Mouse (Mus musculus) intestine, embryonic 14.5 days (tissue): ENCODE results near the gene Slc35c1. TPM values are rescaled to one million over a fixed set of nuclear protein-coding genes. Genes with fewer than 3 reads are reported as not detected.

ENCODE experiments used
- ATAC-seq: fragments of 200-750 bp; cut with Nextera tagmentation; replicated peaks from 2 replicates; pipeline ENCODE4 v1.8.0; 2017; ENCODE audit warnings: low read depth, moderate number of reproducible peaks, moderate TSS enrichment, moderate library complexity; ENCODE audit not compliant: low FRiP score, low TSS enrichment
- DNase-seq: peaks from one replicate; pipeline ENCODE4 v3.0.0-alpha.2; 2018; ENCODE audit warnings: low spot score
- H3K27ac ChIP-seq: fragments of 300-500 bp; sonication (generic); 2 replicates; pipeline ENCODE4 v1.5.1; 2014; ENCODE audit warnings: low read depth, mild to moderate bottlenecking, control low read depth
- H3K27me3 ChIP-seq: fragments of 300-500 bp; sonication (generic); replicated peaks from 2 replicates; pipeline ENCODE4 v1.6.1; 2014; ENCODE audit warnings: low read length, control low read depth; ENCODE audit not compliant: control insufficient read depth, insufficient read depth
- H3K36me3 ChIP-seq: fragments of 300-500 bp; sonication (generic); 2 replicates; pipeline ENCODE4 v1.6.1; 2014; ENCODE audit warnings: low read length, control low read depth; ENCODE audit not compliant: control insufficient read depth, insufficient read depth
- H3K4me1 ChIP-seq: fragments of 300-500 bp; sonication (generic); replicated peaks from 2 replicates; pipeline ENCODE4 v1.6.1; 2014; ENCODE audit warnings: low read length, control low read depth, mixed read lengths; ENCODE audit not compliant: control insufficient read depth, insufficient read depth
- H3K4me2 ChIP-seq: fragments of 300-500 bp; sonication (generic); 2 replicates; pipeline ENCODE4 v1.6.1; 2014; ENCODE audit warnings: low read length
- H3K4me3 ChIP-seq: fragments of 300-500 bp; sonication (generic); 2 replicates; pipeline ENCODE4 v1.5.1; 2014; ENCODE audit warnings: low read depth, low read length, control low read depth, mixed read lengths
- H3K9ac ChIP-seq: fragments of 300-500 bp; sonication (generic); 2 replicates; pipeline ENCODE4 v1.6.1; 2014; ENCODE audit warnings: mild to moderate bottlenecking, low read length
- H3K9me3 ChIP-seq: fragments of 300-500 bp; sonication (generic); 2 replicates; pipeline ENCODE4 v1.6.1; 2016; ENCODE audit warnings: low read length, control low read depth; ENCODE audit not compliant: control insufficient read depth
- WGBS: fragments of 180-500 bp; shearing (Covaris S2); extraction: QIAGEN DNeasy Blood & Tissue Kit; methylation state at CpG from one replicate; pipeline ENCODE4 v1.1.7; 2014; 5-methylcytosine and 5-hydroxymethylcytosine counted together
- polyA plus RNA-seq: library from polyadenylated mRNA; unstranded; fragments of >200 nt; fragmentation: Nextera tagmentation; extraction: Ambion mirVana; gene quantifications from 2 replicates; pipeline ENCODE4 v1.2.1, GENCODE M21; 2014

Gene Slc35c1
- polyA plus RNA-seq, 1 experiment from 2014 or later, result 30.2 TPM

DNA sequence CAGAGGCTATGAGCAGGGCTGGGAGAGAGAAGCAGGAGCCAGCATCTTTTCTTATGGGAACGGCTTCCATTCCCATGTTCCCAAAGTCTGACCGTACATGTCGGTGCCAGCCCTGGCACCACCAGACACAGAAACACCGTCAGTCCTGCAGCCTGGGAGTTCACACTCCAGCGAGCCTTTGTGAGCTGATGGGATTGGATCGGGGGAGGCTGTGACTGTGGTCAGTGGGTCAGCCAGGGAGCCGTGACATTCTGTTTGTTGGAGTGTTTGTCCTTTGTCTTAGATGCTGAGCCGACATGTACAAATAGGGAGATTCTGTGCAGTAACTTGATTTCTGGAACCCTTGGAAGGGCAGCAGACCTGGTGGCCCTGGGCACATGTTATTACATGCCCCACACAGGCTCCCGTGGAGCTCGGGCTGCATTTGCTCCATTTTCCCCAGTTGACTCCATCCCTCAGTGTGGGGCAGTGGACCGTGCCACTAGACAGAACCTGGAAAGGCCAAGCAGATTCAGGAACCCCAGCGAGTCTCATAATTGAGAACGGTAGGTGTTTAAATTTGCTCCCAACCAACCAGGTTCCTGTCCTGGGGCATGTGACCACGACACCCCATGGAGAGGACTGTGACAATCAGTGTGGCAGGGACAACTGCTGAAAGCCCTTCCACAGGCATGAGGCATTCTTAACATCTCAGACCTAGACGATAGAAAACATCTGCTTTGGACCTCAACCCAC, 33.5 kb upstream of the Slc35c1 start:
- peak; percentile 41 for DNase-seq
- no peak overlapping the region for H3K9ac ChIP-seq
- no peak for ATAC-seq
- WGBS, result 79% methylated on average over 15 of the region's 15 CpGs
- no peaks in the 10 kb centered on the region for H3K9me3 ChIP-seq
- H3K27ac ChIP-seq, result no peak overlapping the region
- H3K36me3 ChIP-seq, result no peaks in the 10 kb centered on the region
- 0 out of 2 replicates have a peak, but pooled peaks cover 3% of the 10 kb centered on the region for H3K27me3 ChIP-seq
- H3K4me3 ChIP-seq, result no peak overlapping the region
- peaks cover 10% of the 10 kb centered on the region for H3K4me1 ChIP-seq
- no peak overlapping the region for H3K4me2 ChIP-seq

DNA sequence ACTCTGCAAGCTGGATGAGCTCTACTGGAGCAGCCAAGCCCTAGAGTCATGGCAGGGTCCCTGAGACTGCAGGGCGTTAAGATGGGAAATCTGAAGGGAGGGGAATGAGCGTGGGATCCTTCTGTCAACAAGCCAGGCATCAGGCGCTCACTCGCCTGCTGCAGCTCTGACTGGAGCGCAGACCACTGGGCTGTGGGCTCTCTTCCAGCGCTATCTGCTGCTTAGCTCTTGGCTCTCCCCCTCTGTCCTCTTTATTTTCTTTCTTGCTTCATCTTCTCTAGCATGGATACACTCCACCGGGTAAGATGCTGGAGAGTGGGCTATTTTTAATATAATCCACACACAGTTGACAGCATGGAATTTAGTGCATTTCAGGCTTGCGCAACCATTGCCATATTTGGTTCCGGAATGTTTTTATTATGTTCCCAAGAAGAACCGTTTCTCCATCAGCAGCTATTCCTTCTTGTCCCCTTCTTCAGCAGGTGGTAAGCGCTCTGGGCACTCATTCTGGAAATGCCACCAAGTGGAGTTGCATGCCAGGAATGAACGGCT, 31.7 kb upstream of the Slc35c1 start:
- H3K9ac ChIP-seq, result no peak overlapping the region
- 0 out of 2 replicates have a peak overlapping the region, but pooled peaks have one; percentile 27 for H3K27ac ChIP-seq
- H3K4me2 ChIP-seq, result no peak overlapping the region
- whole genome bisulfite sequencing, result 28% methylated on average over 12 of the region's 12 CpGs
- ATAC-seq, result 0 out of 2 replicates have a peak, but pooled peaks have one; percentile 23
- H3K27me3 ChIP-seq, result 0 out of 2 replicates have a peak, but pooled peaks cover 9% of the 10 kb centered on the region
- peak; percentile 52 for DNase-seq
- H3K4me1 ChIP-seq, result peaks cover 10% of the 10 kb centered on the region
- H3K4me3 ChIP-seq, result no peak overlapping the region
- H3K36me3 ChIP-seq, result no peaks in the 10 kb centered on the region
- H3K9me3 ChIP-seq, result no peaks in the 10 kb centered on the region

DNA sequence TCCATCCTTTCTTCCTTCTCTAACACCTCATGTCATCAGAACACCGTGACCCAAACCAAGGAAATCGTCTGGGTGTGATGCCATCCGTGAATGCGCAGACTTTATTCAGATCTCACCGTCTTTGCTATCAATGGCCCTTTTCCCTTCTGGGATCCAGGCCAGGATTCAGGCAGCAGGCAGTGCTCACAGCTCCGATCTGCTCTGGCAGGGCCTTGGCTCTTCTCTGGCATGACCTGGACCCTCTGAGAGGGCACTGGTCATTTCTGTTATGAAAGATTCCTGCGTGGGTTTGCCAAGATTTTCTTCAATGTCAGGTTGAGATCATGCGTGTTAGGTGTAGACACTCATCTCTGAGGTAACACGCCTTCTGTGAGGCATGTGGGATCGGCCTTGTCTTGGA, 30.2 kb upstream of the Slc35c1 start:
- no peak for DNase-seq
- 89% methylated on average over 10 of the region's 10 CpGs for WGBS
- Histone ChIP-seq H3K36me3 (no peaks in the 10 kb centered on the region), H3K4me1 (peaks cover 5% of the 10 kb centered on the region), H3K9me3 (no peaks in the 10 kb centered on the region), H3K9ac (no peak overlapping the region), H3K4me2 (no peak overlapping the region), H3K27me3 (peaks cover 15% of the 10 kb centered on the region), H3K27ac (no peak overlapping the region), H3K4me3 (no peak overlapping the region)
- ATAC-seq, result no peak

DNA sequence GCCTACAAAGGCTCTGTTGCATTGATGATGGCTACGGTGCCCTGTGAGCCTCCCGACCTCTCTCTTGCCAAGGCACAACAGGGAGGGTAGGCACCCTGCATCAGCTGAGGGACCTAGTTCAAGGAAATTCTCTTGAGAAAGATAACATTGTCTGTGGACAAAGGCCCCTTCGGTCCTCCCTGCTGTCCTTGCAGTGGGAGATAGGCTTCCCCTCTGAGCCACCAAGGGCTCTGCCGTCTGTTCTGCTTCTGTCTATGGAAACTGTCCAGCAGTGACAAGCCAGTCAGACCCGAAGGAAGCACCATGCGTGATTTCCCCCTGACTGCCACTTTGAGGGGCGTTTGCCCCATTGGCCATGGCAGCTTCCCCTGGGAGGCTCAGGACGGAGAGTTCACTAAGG, 27.5 kb upstream of the Slc35c1 start:
- Histone ChIP-seq H3K27ac (no peak overlapping the region), H3K36me3 (no peaks in the 10 kb centered on the region), H3K9me3 (no peaks in the 10 kb centered on the region), H3K9ac (no peak overlapping the region), H3K4me3 (no peak overlapping the region), H3K4me1 (peaks cover 11% of the 10 kb centered on the region), H3K27me3 (peaks cover 41% of the 10 kb centered on the region), H3K4me2 (no peak overlapping the region)
- ATAC-seq (no peak), DNase-seq (no peak)
- 70% methylated on average over 8 of the region's 8 CpGs for WGBS

DNA sequence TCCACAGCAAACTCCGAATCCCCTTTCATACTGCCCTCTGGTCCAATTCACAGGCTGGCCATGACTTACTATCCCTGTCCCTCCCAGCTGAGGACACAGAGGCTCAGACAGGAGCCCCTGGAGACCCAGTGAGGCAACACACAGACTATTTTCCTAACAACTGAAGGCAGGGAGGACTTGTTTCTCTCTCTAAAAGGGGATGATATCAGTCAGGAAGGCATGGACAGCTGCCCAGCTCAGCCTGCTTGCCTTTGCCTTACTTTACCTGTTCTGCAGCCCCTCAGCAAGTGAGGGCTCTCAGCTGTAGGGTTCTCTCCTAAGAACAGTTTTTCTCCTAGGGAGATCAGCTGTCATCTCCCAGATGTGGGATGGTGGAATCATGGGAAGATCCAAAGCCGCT, 26.6 kb upstream of the Slc35c1 start:
- ATAC-seq, result no peak
- WGBS, result 58% methylated on average over 2 of the region's 2 CpGs

DNA sequence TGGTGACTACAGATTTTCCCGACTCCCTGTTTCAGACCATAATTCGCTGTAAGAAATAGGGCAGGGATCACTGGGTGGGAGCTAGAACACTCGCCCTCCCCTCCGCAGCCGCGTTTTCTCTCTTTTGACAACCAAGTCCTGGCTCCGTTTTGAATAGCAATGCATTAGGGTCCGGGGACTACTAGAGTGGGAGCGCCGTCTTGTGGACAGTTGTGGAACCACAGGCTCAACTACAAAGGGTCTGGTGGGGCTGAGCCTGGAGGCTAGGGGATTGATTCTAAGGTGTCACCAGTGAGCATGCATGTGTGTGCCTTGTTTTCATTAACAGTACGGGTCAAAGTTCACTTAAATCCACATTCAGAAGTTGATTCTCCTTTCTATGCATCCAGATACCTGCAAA, 26.1 kb upstream of the Slc35c1 start:
- Histone ChIP-seq H3K9ac (no peak overlapping the region), H3K9me3 (no peaks in the 10 kb centered on the region), H3K27ac (no peak overlapping the region), H3K4me1 (peaks cover 15% of the 10 kb centered on the region), H3K4me3 (no peak overlapping the region), H3K27me3 (peaks cover 41% of the 10 kb centered on the region), H3K36me3 (no peaks in the 10 kb centered on the region), H3K4me2 (peak overlapping the region; percentile 32)
- 2% methylated on average over 11 of the region's 11 CpGs for WGBS
- 0 out of 2 replicates have a peak, but pooled peaks have one; percentile 40 for ATAC-seq
- DNase-seq, result peak; percentile 94

More for the DNA sequence above, 26.6 kb upstream of the Slc35c1 start:
- Histone ChIP-seq H3K9ac (no peak overlapping the region), H3K9me3 (no peaks in the 10 kb centered on the region), H3K27me3 (peaks cover 41% of the 10 kb centered on the region), H3K4me1 (peaks cover 18% of the 10 kb centered on the region), H3K4me3 (no peak overlapping the region), H3K27ac (no peak overlapping the region), H3K4me2 (no peak overlapping the region), H3K36me3 (no peaks in the 10 kb centered on the region)
- DNase-seq, result peak; percentile 48

DNA sequence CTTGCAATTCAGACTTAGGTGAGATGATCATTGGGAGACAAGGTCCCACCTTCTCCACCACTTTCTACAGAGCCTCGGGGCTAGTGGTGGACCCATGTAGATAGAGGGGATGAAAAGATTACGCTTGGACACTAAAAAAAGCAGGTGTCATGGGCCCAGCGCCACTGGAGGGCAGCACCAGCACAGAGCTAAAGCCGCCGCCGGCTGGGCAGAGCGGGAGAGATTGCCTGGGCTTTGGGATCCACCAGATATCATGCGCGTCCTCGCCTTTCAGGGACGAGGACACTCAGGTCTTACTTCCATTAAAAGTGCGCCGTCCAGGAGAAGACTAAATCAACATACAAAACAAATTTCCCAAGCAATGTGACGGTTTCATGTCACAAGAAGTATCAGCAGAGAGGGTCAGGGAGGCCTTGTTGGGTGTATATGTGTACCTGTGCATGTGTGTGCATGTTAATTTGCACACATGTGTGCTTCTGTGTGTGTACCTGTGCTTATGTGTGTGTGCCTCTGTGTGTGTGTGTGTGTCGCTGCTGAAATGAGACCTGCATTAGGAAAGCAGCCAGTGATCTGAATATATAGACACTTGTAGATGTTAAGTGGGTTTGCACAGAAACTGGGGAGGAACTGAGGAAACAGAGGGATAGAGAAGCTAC, 25.4 kb upstream of the Slc35c1 start:
- peaks cover 13% of the 10 kb centered on the region; the same call in 1 of the 2 replicates for H3K4me1 ChIP-seq
- H3K36me3 ChIP-seq, result no peaks in the 10 kb centered on the region
- peak overlapping the region; percentile 32 for H3K4me2 ChIP-seq
- H3K9ac ChIP-seq, result no peak overlapping the region
- no peak overlapping the region for H3K27ac ChIP-seq
- peak; percentile 82 for DNase-seq
- no peak overlapping the region for H3K4me3 ChIP-seq
- peaks cover 41% of the 10 kb centered on the region for H3K27me3 ChIP-seq
- H3K9me3 ChIP-seq, result no peaks in the 10 kb centered on the region
- WGBS, result 6% methylated on average over 15 of the region's 15 CpGs
- ATAC-seq, result peak; percentile 44

DNA sequence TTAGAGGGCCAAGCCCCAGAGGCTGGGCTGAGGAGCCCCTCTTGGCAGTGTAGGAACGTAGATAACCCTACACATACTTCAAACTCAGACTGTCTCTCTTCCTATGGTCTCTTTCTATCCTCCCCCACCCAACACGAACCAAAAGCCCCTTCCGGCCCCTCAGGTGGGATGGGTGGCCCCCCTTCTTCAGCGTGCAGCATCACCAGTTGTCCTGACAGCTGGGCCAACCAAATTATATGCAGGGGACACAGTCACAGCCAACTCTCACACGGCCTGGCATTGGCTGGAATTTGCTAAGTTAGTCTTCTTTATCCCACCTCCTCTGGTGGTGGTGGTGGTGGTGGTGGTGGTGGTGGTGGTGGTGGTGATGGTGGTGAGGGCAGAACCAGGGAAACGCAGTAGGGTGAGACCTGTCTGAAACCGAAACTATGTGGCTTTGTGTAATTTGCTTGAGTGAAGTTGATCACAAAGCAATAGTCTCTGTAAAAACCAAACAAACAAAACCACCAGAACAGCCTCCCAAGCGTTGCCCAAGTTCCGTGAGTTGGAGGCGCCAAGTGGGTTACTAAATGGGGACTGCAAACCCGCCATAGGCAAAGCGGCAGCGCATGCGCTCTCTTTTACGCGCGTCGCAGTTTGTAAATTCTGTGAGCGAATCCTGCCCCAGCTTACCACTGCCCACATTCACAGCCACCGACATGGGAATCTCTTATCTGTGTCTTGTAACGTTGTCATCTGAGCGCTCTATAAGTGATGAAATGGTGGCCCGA, 24.1 kb upstream of the Slc35c1 start:
- H3K27ac ChIP-seq, result no peak overlapping the region
- peaks cover 41% of the 10 kb centered on the region for H3K27me3 ChIP-seq
- H3K9me3 ChIP-seq, result no peaks in the 10 kb centered on the region
- peak overlapping the region; percentile 42 for H3K4me2 ChIP-seq
- peak overlapping the region; percentile 20 for H3K4me3 ChIP-seq
- H3K36me3 ChIP-seq, result no peaks in the 10 kb centered on the region
- ATAC-seq, result no peak
- H3K9ac ChIP-seq, result no peak overlapping the region
- peak; percentile 52 for DNase-seq
- WGBS, result 29% methylated on average over 23 of the region's 23 CpGs
- H3K4me1 ChIP-seq, result peaks cover 13% of the 10 kb centered on the region; the same call in 1 of the 2 replicates
